Mouse (Mus musculus) midbrain, embryonic 13.5 days (tissue): Measurements from ENCODE around the gene Apaf1. TPM values are rescaled to one million over a fixed set of nuclear protein-coding genes. Genes with fewer than 3 reads are reported as not detected.

Source experiments
- ATAC-seq: fragments of 200-750 bp; cut with Nextera tagmentation; 2 replicates; pipeline ENCODE4 v1.8.0; 2017; ENCODE audit warnings: mild to moderate bottlenecking, moderate TSS enrichment, moderate library complexity
- H3K27ac ChIP-seq: fragments of 300-500 bp; sonication (generic); 2 replicates; pipeline ENCODE4 v1.5.1; 2015; ENCODE audit warnings: inconsistent platforms, mild to moderate bottlenecking, moderate library complexity
- H3K27me3 ChIP-seq: fragments of 300-500 bp; sonication (generic); 2 replicates; pipeline ENCODE4 v1.6.1; 2015; ENCODE audit warnings: mild to moderate bottlenecking, inconsistent platforms
- H3K36me3 ChIP-seq: fragments of 300-500 bp; sonication (generic); 2 replicates; pipeline ENCODE4 v1.6.1; 2015; ENCODE audit warnings: mild to moderate bottlenecking, inconsistent platforms
- H3K4me1 ChIP-seq: fragments of 300-500 bp; sonication (generic); replicated peaks from 2 replicates; pipeline ENCODE4 v1.6.1; 2015; ENCODE audit warnings: inconsistent platforms
- H3K4me2 ChIP-seq: fragments of 300-500 bp; sonication (generic); replicated peaks from 2 replicates; pipeline ENCODE4 v1.6.1; 2015; ENCODE audit warnings: moderate library complexity, mild to moderate bottlenecking, inconsistent platforms
- H3K4me3 ChIP-seq: fragments of 300-500 bp; sonication (generic); replicated peaks from 2 replicates; pipeline ENCODE4 v1.5.1; 2015; ENCODE audit warnings: mild to moderate bottlenecking, inconsistent platforms
- H3K9ac ChIP-seq: fragments of 300-500 bp; sonication (generic); replicated peaks from 2 replicates; pipeline ENCODE4 v1.6.1; 2015; ENCODE audit warnings: mild to moderate bottlenecking, inconsistent platforms
- H3K9me3 ChIP-seq: fragments of 300-500 bp; sonication (generic); 2 replicates; pipeline ENCODE4 v1.6.1; 2016; ENCODE audit warnings: mild to moderate bottlenecking, inconsistent platforms
- WGBS: fragments of 180-500 bp; shearing (Covaris S2); methylation state at CpG from one replicate; pipeline ENCODE4 v1.1.7; 2015; 5-methylcytosine and 5-hydroxymethylcytosine counted together
- polyA plus RNA-seq: library from polyadenylated mRNA; unstranded; fragments of >200 nt; fragmentation: Nextera tagmentation; extraction: Ambion mirVana; gene quantifications from 2 replicates; pipeline ENCODE4 v1.2.1, GENCODE M21; 2015

Apaf1 gene
- polyA plus RNA-seq = 17.3 and 20.1 TPM in 2 replicates

DNA sequence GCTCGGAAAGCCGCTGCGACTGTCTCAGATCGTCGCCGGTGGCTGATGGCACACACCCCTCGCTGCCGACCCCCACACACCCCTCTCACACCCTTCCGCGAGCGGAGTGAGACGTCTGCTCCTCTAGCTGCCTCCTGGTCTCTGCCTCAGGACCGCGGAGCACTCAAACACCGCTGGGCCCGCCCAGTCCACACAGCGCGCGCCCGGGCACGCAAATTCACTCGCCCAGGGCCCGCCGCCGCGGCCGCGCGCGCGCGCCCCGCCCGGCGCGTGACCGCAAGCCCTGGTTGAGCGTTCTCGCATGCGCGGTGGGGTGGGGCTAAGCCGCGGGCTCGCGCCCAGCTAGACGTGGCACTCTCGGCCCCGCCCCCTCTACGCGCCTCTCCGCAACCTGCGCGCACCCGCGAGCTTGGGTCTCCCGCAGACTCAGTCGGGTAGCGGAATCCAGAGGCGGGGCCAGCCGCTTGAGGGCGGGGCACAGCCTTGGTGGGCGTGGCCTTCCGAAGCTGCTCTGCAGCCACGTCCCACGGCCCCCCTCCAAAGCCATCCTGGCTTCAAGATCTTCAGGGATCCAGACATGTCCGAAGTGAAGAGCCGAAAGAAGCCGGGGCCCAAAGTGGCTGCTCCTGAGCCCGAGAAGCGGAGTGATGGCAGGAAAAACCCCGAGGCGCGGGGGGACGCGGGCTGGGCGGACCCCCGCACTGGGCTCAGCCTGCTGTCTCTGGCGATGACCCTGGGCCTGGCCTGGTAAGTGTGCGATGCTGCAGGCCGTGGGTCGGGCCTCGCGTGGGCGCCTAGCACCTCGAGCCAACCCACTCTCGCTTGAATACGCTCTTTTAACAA lies at the start of gene Apaf1, which contains the start of gene Ikbip:
Apaf1 (minus strand) TSS at position 221 of the 843 bp plus-strand sequence.
Ikbip (plus strand) TSS at position 391 of the 843 bp plus-strand sequence.
- H3K27ac ChIP-seq = peak within 1 kb of the TSS; percentile 90
- peak within 1 kb of the TSS; percentile 91 for H3K4me3 ChIP-seq
- WGBS = under 1% methylated on average over 80 of the region's 87 CpGs
- no peaks in the 10 kb centered on the region for H3K9me3 ChIP-seq
- no peaks in the 10 kb centered on the region for H3K27me3 ChIP-seq
- peak within 1 kb of the TSS; percentile 62 for H3K4me2 ChIP-seq
- peak within 1 kb of the TSS; percentile 89 for H3K9ac ChIP-seq
- H3K36me3 ChIP-seq = peaks cover 6% of the 10 kb centered on the region; the same call in 1 of the 2 replicates
- ATAC-seq = peak; percentile 97
- peaks cover 16% of the 10 kb centered on the region for H3K4me1 ChIP-seq

DNA sequence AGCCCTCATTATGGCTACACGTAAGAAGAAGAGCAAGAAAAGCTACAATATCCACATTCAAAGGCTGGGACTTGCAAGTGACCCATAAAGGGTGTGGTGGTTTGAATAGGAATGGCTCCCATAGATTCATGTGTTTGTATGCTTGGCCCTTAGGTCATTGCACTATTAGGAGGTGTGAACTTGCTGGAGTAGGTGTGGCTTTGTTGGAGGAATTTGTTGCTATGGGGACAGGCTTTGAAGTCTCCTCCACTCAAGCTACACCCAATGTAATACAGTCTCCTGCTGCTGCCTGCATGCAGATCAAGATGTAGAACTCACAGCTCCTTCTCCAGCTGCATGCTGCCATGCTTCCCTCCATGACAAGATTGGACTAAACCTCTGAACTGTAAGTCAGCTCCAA lies 49.0 kb upstream of the Apaf1 start:
- Histone ChIP-seq H3K9me3 (no peaks in the 10 kb centered on the region), H3K4me1 (no peaks in the 10 kb centered on the region), H3K4me3 (no peak overlapping the region), H3K9ac (no peak overlapping the region), H3K4me2 (no peak overlapping the region), H3K36me3 (no peaks in the 10 kb centered on the region), H3K27ac (no peak overlapping the region), H3K27me3 (no peaks in the 10 kb centered on the region)
- no peak for ATAC-seq
- WGBS = 73% methylated on average over 1 of the region's 1 CpGs

DNA sequence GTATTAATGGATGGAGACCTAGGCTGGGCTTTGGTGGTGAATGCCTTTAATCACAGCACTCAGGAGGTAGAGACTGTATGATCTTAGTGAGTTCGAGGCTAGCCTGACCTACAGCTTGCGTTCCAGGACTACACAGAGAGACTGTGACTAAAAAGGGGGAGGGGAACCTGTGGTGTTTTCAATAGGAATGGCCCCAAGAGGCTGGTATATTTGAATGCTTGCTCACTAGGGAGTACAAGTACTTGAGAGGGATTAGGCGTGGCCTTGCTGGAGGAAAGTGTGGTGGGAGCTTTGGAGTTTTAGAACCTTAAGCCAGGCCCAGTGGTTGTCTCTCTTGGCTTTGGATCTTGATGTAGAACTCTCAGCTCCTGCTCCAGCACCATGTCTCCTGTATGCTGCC lies 48.2 kb upstream of the Apaf1 start:
- H3K36me3 ChIP-seq = no peaks in the 10 kb centered on the region
- no peak overlapping the region for H3K9ac ChIP-seq
- WGBS = 83% methylated on average over 3 of the region's 3 CpGs
- ATAC-seq = no peak
- H3K4me2 ChIP-seq = no peak overlapping the region
- no peaks in the 10 kb centered on the region for H3K9me3 ChIP-seq
- H3K27ac ChIP-seq = no peak overlapping the region
- no peaks in the 10 kb centered on the region for H3K4me1 ChIP-seq
- H3K27me3 ChIP-seq = no peaks in the 10 kb centered on the region
- H3K4me3 ChIP-seq = no peak overlapping the region

DNA sequence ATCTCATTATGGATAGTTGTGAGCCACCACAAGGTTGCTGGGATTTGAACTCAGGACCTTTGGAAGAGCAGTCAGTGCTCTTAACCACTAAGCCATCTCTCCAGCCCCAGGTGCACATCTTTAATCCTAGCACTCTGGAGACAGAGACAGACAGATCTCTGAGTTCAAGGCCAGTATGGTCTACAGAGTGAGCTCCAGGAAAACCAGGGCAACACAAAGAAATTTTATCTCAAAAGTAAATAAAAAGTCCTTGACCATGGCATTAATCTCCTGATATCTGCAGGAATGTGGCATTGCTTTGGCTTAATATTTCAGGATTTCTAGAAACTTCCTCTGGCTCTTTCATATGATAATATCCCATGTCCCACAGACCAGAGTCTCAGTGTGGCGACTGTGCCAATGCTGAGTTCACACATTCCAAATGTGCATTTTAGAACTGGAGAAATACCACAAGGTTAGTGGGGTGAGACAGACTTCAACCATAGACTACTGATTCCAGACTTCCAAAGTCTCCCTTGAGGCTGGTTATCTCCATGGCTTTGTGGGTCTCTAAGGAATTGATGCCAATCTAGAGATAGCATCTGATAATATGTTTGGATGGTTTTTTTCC lies 46.1 kb upstream of the Apaf1 start:
- Histone ChIP-seq H3K4me1 (0 out of 2 replicates have a peak, but pooled peaks cover 4% of the 10 kb centered on the region), H3K27me3 (no peaks in the 10 kb centered on the region), H3K27ac (no peak overlapping the region), H3K9me3 (no peaks in the 10 kb centered on the region), H3K36me3 (no peaks in the 10 kb centered on the region), H3K4me2 (no peak overlapping the region), H3K9ac (no peak overlapping the region), H3K4me3 (no peak overlapping the region)
- no peak for ATAC-seq
- WGBS = 83% methylated on average over 1 of the region's 1 CpGs

- ATAC-seq = no peak
- no peak overlapping the region for H3K9ac ChIP-seq
- H3K4me2 ChIP-seq = no peak overlapping the region
- no peak overlapping the region for H3K27ac ChIP-seq
- H3K9me3 ChIP-seq = no peaks in the 10 kb centered on the region
- H3K36me3 ChIP-seq = no peaks in the 10 kb centered on the region
- H3K4me1 ChIP-seq = peaks cover 13% of the 10 kb centered on the region
- H3K4me3 ChIP-seq = no peak overlapping the region
- H3K27me3 ChIP-seq = no peaks in the 10 kb centered on the region
- WGBS = 86% methylated on average over 2 of the region's 2 CpGs
Observed at GRCm38 (mm10) chr10:91127395-91127794, 44.8 kb upstream of the Apaf1 start.

GRCm38 (mm10) chr10:91126618-91127355 lies 44.2 kb upstream of the Apaf1 start:
- H3K9me3 ChIP-seq = no peaks in the 10 kb centered on the region
- peaks cover 4% of the 10 kb centered on the region; the same call in 1 of the 2 replicates for H3K36me3 ChIP-seq
- no peak overlapping the region for H3K4me2 ChIP-seq
- no peak overlapping the region for H3K9ac ChIP-seq
- peaks cover 19% of the 10 kb centered on the region for H3K4me1 ChIP-seq
- no peak overlapping the region for H3K27ac ChIP-seq
- WGBS = 79% methylated on average over 10 of the region's 10 CpGs
- no peak overlapping the region for H3K4me3 ChIP-seq
- no peak for ATAC-seq
- H3K27me3 ChIP-seq = no peaks in the 10 kb centered on the region

GRCm38 (mm10) chr10:91123828-91124822 lies 41.6 kb upstream of the Apaf1 start, which contains the start of gene Slc25a3:
Gene Slc25a3, minus strand, starts transcription at chr10:91124059.
- Histone ChIP-seq H3K36me3 (peaks cover 25% of the 10 kb centered on the region), H3K4me1 (peaks cover 23% of the 10 kb centered on the region), H3K27ac (peak within 1 kb of the TSS; percentile 94), H3K4me2 (peak within 1 kb of the TSS; percentile 98), H3K9ac (peak within 1 kb of the TSS; percentile 98), H3K9me3 (no peaks in the 10 kb centered on the region), H3K4me3 (peak within 1 kb of the TSS; percentile 98), H3K27me3 (no peaks in the 10 kb centered on the region)
- 14% methylated on average over 57 of the region's 59 CpGs for WGBS
- ATAC-seq = peak; percentile 100

- Histone ChIP-seq H3K9me3 (no peaks in the 10 kb centered on the region), H3K36me3 (peaks cover 31% of the 10 kb centered on the region), H3K4me1 (peaks cover 23% of the 10 kb centered on the region), H3K27ac (peak overlapping the region; percentile 94), H3K4me3 (peak overlapping the region; percentile 98), H3K4me2 (peak overlapping the region; percentile 98), H3K27me3 (no peaks in the 10 kb centered on the region), H3K9ac (peak overlapping the region; percentile 98)
- ATAC-seq = no peak
- WGBS = under 1% methylated on average over 34 of the region's 44 CpGs
Observed at GRCm38 (mm10) chr10:91123281-91123827, 40.8 kb upstream of the Apaf1 start.

DNA sequence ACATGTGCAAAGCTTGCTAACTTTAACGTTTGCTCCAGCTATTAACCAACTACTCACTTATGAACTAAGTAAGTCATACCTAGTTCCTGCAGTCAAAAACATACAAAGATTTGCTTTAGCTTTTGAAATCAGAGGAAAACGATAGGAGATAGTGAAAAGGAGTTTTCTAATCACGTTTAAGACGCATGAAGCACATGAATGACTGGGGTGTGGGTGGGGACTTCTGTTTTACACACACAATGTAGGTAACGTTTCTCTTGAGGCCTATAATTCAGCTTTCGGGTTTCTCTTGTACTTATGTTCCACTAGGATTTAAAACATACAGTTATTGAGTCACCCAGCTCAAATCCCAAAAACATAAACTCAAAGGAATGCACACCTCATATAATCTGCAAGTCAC lies 40.1 kb upstream of the Apaf1 start:
- no peak for ATAC-seq
- no peak overlapping the region for H3K27ac ChIP-seq
- H3K4me1 ChIP-seq = peaks cover 23% of the 10 kb centered on the region
- H3K27me3 ChIP-seq = no peaks in the 10 kb centered on the region
- peak overlapping the region; percentile 98 for H3K4me2 ChIP-seq
- H3K9me3 ChIP-seq = no peaks in the 10 kb centered on the region
- H3K36me3 ChIP-seq = peaks cover 37% of the 10 kb centered on the region
- WGBS = 40% methylated on average over 6 of the region's 6 CpGs
- peak overlapping the region; percentile 98 for H3K4me3 ChIP-seq
- peak overlapping the region; percentile 98 for H3K9ac ChIP-seq

DNA sequence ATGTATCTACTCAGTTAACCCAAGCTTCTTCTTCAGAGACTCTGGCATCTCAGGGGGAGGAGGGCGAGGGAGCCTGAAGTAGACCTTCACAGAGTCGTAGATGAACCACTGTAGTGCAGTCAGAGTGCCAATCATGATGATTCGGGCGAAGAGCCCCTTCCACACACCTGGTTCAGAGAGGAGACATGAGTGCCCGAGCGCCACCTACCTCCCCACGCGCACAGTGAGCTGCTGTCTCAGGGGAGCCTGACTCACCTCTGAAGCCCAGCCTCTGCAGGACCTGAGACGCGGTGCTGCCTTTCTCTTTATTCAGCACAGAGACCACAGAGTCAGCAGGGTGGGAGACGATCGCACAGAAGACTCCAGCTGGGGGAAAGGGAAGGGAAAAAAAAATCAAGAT lies 34.4 kb upstream of the Apaf1 start:
- Histone ChIP-seq H3K27me3 (no peaks in the 10 kb centered on the region), H3K36me3 (peaks cover 86% of the 10 kb centered on the region), H3K4me2 (no peak overlapping the region), H3K4me1 (peaks cover 6% of the 10 kb centered on the region), H3K9ac (no peak overlapping the region), H3K27ac (no peak overlapping the region), H3K4me3 (no peak overlapping the region), H3K9me3 (no peaks in the 10 kb centered on the region)
- WGBS = 91% methylated on average over 12 of the region's 12 CpGs
- no peak for ATAC-seq

DNA sequence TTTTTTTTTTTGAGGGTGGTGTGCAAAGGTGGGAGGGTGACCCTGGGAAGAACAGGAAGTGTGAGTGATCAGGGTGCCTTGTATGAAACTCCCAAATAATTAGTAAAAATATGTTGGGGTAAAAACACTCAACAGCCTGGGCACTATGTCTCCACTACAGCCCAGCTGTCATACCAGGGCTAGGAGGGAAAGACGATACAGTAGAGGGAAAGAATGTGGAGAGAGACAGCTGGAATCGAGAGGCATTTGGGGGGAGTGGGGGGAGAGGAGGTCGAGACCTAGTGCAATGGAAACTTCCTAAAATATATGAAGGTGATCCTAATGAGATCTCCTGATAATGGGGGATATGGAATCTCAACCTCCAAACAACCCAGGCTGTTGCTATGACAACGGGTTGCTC lies 27.3 kb upstream of the Apaf1 start:
- H3K27ac ChIP-seq = no peak overlapping the region
- ATAC-seq = no peak
- 87% methylated on average over 4 of the region's 4 CpGs for WGBS
- H3K36me3 ChIP-seq = peaks cover 40% of the 10 kb centered on the region
- H3K4me1 ChIP-seq = no peaks in the 10 kb centered on the region
- H3K4me2 ChIP-seq = no peak overlapping the region
- no peak overlapping the region for H3K4me3 ChIP-seq
- no peaks in the 10 kb centered on the region for H3K27me3 ChIP-seq
- H3K9ac ChIP-seq = no peak overlapping the region
- 0 out of 2 replicates have a peak, but pooled peaks cover 3% of the 10 kb centered on the region for H3K9me3 ChIP-seq
